Mouse (Mus musculus): ENCODE data around the gene Vars. TPM values are rescaled to one million over a fixed set of nuclear protein-coding genes. Genes with fewer than 3 reads are reported as not detected.

Vars gene
- total RNA-seq, 2 experiments from 2014 or later, result 32.4 to 35.1 TPM

GRCm38 (mm10) chr17:35048932-35049440 is 48.2 kb downstream of the Vars start:
- DNase-seq, result no peak

GRCm38 (mm10) chr17:35049561-35050016 is 48.8 kb downstream of the Vars start, which contains the start of gene Clic1:
Gene Clic1 (plus strand): TSS chr17:35049966.
- DNase-seq, result peak; percentile 70 to 77

GRCm38 (mm10) chr17:35050126-35050750 is 49.5 kb downstream of the Vars start:
- peak; percentile 86 to 90 for DNase-seq

GRCm38 (mm10) chr17:35051156-35052086 is 50.6 kb downstream of the Vars start:
- peak; percentile 85 to 94 for DNase-seq

- no peak for DNase-seq
Observed at GRCm38 (mm10) chr17:35052271-35052798, 51.5 kb downstream of the Vars start.

- no peak for DNase-seq
Observed at GRCm38 (mm10) chr17:35055691-35056495, 55.1 kb downstream of the Vars start.

- no peak for DNase-seq
Observed at GRCm38 (mm10) chr17:35057090-35057489, 56.3 kb downstream of the Vars start.

GRCm38 (mm10) chr17:35058316-35058715 is 57.5 kb downstream of the Vars start:
- no peak for DNase-seq

- DNase-seq, result peak; percentile 93 to 94
Observed at GRCm38 (mm10) chr17:35058911-35059892, 58.4 kb downstream of the Vars start, which contains the start of gene Ddah2. Gene Ddah2 (plus strand): TSS chr17:35059035.

- DNase-seq, result no peak
Observed at GRCm38 (mm10) chr17:35060071-35060470, 59.3 kb downstream of the Vars start.

- peak; percentile 27 to 41 for DNase-seq
Observed at GRCm38 (mm10) chr17:35060737-35061297, 60.0 kb downstream of the Vars start.

GRCm38 (mm10) chr17:35061299-35061698 is 60.5 kb downstream of the Vars start:
- DNase-seq, result no peak

GRCm38 (mm10) chr17:35063466-35063865 is 62.7 kb downstream of the Vars start:
- peak; percentile 38 to 40 for DNase-seq

- no peak for DNase-seq
Observed at GRCm38 (mm10) chr17:35064378-35064877, 63.6 kb downstream of the Vars start.

- DNase-seq, result peak; percentile 60 to 71
Observed at GRCm38 (mm10) chr17:35064951-35065947, 64.5 kb downstream of the Vars start, which contains the start of gene Ly6g6c. Gene Ly6g6c (plus strand): TSS chr17:35065388.

Data from heart, adult 18-20 months (tissue).